8 mouse cellular contexts compared by ENCODE assay signal in the genomic region with DNA sequence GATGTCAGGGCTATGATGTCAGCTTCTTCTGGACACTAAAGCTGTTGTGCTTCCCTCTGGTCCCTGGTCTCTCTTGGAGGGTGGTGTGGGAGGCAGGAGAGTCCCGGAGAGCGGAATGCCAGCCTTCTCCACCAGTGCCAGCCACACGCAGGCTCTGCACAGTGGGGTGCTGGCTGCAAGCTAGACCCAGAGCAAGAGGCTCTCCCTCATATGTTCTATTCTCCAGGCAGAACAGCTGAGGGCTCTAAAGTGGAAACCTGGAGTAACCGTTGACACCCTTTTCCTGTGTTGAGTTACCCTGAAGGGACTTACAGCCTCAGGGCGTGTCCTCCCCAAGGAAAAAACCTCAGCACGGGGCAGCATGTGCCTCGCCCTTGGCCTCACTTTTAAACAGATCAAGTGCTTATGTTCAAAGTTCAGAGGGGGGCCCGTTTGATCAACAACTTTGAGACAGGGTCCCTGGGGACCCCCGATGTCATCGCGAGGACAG. TPM values are rescaled to one million over a fixed set of nuclear protein-coding genes. Genes with fewer than 3 reads are reported as not detected.
DNase-seq lines count a peak whose midpoint lies in the region; ATAC-seq and TF ChIP-seq lines count a peak whose summit lies in the region.

No protein-coding gene starts in this region.

- no peaks in the 10 kb centered on the region for H3K36me3 ChIP-seq in lung, postnatal 0 days (ENCODE audit: insufficient read depth, low read length)
- no peaks in the 10 kb centered on the region for H3K36me3 ChIP-seq in embryonic facial prominence, embryonic 15.5 days
- H3K36me3 ChIP-seq in intestine, embryonic 14.5 days (ENCODE audit: control insufficient read depth, insufficient read depth, low read length), result no peaks in the 10 kb centered on the region
- H3K36me3 ChIP-seq in neural tube, embryonic 13.5 days, result no peaks in the 10 kb centered on the region

- peak overlapping the region; percentile 91 for H3K27ac ChIP-seq in lung, postnatal 0 days (ENCODE audit: low read length)
- H3K27ac ChIP-seq in embryonic facial prominence, embryonic 15.5 days (replicated peaks), result peak overlapping the region; percentile 63
- peak overlapping the region; percentile 73 for H3K27ac ChIP-seq in intestine, embryonic 14.5 days (ENCODE audit: low read depth)
- 0 out of 2 replicates have a peak overlapping the region, but pooled peaks have one; percentile 23 for H3K27ac ChIP-seq in neural tube, embryonic 13.5 days (replicated peaks)

- H3K4me1 ChIP-seq in lung, postnatal 0 days (ENCODE audit: insufficient read depth, low read depth, low read length), result peaks cover 24% of the 10 kb centered on the region
- H3K4me1 ChIP-seq in embryonic facial prominence, embryonic 15.5 days, result peaks cover 42% of the 10 kb centered on the region
- H3K4me1 ChIP-seq in intestine, embryonic 14.5 days (replicated peaks; ENCODE audit: control insufficient read depth, insufficient read depth, low read length), result peaks cover 33% of the 10 kb centered on the region
- peaks cover 40% of the 10 kb centered on the region for H3K4me1 ChIP-seq in neural tube, embryonic 13.5 days (replicated peaks)

- peak; percentile 51 for ATAC-seq in lung, postnatal 0 days
- peak; percentile 31; the same call in 1 of the 2 replicates for ATAC-seq in embryonic facial prominence, embryonic 15.5 days (ENCODE audit: insufficient number of reproducible peaks, low FRiP score, low TSS enrichment, low read depth)
- ATAC-seq in intestine, embryonic 14.5 days (replicated peaks; ENCODE audit: low FRiP score, low TSS enrichment, low read depth), result peak; percentile 53
- peak; percentile 20 for ATAC-seq in neural tube, embryonic 13.5 days (ENCODE audit: low read depth)

- peak; percentile 72 for DNase-seq in lung, postnatal 0 days (ENCODE audit: low spot score)
- no peak for DNase-seq in lung, postnatal 25 days (ENCODE audit: low spot score)
- no peak for DNase-seq in intestine, embryonic 14.5 days (ENCODE audit: low spot score)
- no peak for DNase-seq in thymus, postnatal 10 days (ENCODE audit: low spot score in 2 of 2)
- no peak for DNase-seq in frontal cortex, postnatal 25 days (ENCODE audit: low spot score in 2 of 2)
- no peak for DNase-seq in layer of hippocampus, adult 8-10 months (ENCODE audit: low spot score in 2 of 2)

- TF ChIP-seq EP300 in lung, postnatal 0 days (IDR thresholded peaks at IDR 0.05), result no peak

- H3K4me3 ChIP-seq in lung, postnatal 0 days (ENCODE audit: low read depth, low read length), result peak overlapping the region; percentile 83; the same call in 1 of the 2 replicates
- H3K4me3 ChIP-seq in embryonic facial prominence, embryonic 15.5 days (replicated peaks), result peak overlapping the region; percentile 85
- H3K4me3 ChIP-seq in intestine, embryonic 14.5 days (ENCODE audit: low read depth, low read length), result peak overlapping the region; percentile 81
- H3K4me3 ChIP-seq in neural tube, embryonic 13.5 days, result peak overlapping the region; percentile 72

- H3K27me3 ChIP-seq in lung, postnatal 0 days (replicated peaks; ENCODE audit: insufficient read depth, low read length), result no peaks in the 10 kb centered on the region
- H3K27me3 ChIP-seq in embryonic facial prominence, embryonic 15.5 days, result no peaks in the 10 kb centered on the region
- no peaks in the 10 kb centered on the region for H3K27me3 ChIP-seq in intestine, embryonic 14.5 days (replicated peaks; ENCODE audit: control insufficient read depth, insufficient read depth, low read length)
- H3K27me3 ChIP-seq in neural tube, embryonic 13.5 days, result peaks cover 10% of the 10 kb centered on the region; the same call in 1 of the 2 replicates

- H3K9me3 ChIP-seq in lung, postnatal 0 days (ENCODE audit: low read length), result no peaks in the 10 kb centered on the region
- no peaks in the 10 kb centered on the region for H3K9me3 ChIP-seq in embryonic facial prominence, embryonic 15.5 days (replicated peaks)
- 0 out of 2 replicates have a peak, but pooled peaks cover 3% of the 10 kb centered on the region for H3K9me3 ChIP-seq in intestine, embryonic 14.5 days (ENCODE audit: control insufficient read depth, low read length)
- H3K9me3 ChIP-seq in neural tube, embryonic 13.5 days, result no peaks in the 10 kb centered on the region

- H3K9ac ChIP-seq in lung, postnatal 0 days (replicated peaks; ENCODE audit: low read depth), result peak overlapping the region; percentile 79
- no peak overlapping the region for H3K9ac ChIP-seq in embryonic facial prominence, embryonic 15.5 days
- peak overlapping the region; percentile 65 for H3K9ac ChIP-seq in intestine, embryonic 14.5 days (ENCODE audit: low read length)
- H3K9ac ChIP-seq in neural tube, embryonic 13.5 days, result peak overlapping the region; percentile 73

- no peak for TF ChIP-seq CTCF in lung, postnatal 0 days (IDR thresholded peaks at IDR 0.05)

- peak overlapping the region; percentile 100 for H3K4me2 ChIP-seq in lung, postnatal 0 days (replicated peaks; ENCODE audit: low read depth, low read length)
- peak overlapping the region; percentile 97 for H3K4me2 ChIP-seq in embryonic facial prominence, embryonic 15.5 days (replicated peaks)
- H3K4me2 ChIP-seq in intestine, embryonic 14.5 days (ENCODE audit: low read length), result peak overlapping the region; percentile 99
- peak overlapping the region; percentile 99 for H3K4me2 ChIP-seq in neural tube, embryonic 13.5 days

- WGBS in lung, postnatal 0 days, result 16% methylated on average over 11 of the region's 11 CpGs
- 15% methylated on average over 11 of the region's 11 CpGs for WGBS in embryonic facial prominence, embryonic 15.5 days
- WGBS in intestine, embryonic 14.5 days, result 23% methylated on average over 11 of the region's 11 CpGs
- whole genome bisulfite sequencing in neural tube, embryonic 13.5 days, result 10% methylated on average over 11 of the region's 11 CpGs

RNA-seq across cellular contexts. Expression of a gene that starts 0.4 kb away (rescaled TPM):
- 66.3 and 72.0 TPM in 2 replicates for polyA plus RNA-seq in lung, postnatal 0 days (2015; fragmentation: Nextera tagmentation; extraction: Ambion mirVana)
- polyA plus RNA-seq in embryonic facial prominence, embryonic 15.5 days (2015; fragmentation: Nextera tagmentation; extraction: Ambion mirVana), result 61.1 and 62.7 TPM in 2 replicates
- 63.0 and 64.1 TPM in 2 replicates for polyA plus RNA-seq in intestine, embryonic 14.5 days (2014; fragmentation: Nextera tagmentation; extraction: Ambion mirVana)
- 21.8 and 24.6 TPM in 2 replicates for polyA plus RNA-seq in neural tube, embryonic 13.5 days (2015; fragmentation: Nextera tagmentation; extraction: Ambion mirVana)
- 10 to 100 TPM; 17.8 to 27.6 (median 21.7) TPM for total RNA-seq in layer of hippocampus, adult 8-10 months (2022)

RNA-seq across cellular contexts. Expression of a gene that starts 29.0 kb away (rescaled TPM):
- 90.4 and 112 TPM in 2 replicates for polyA plus RNA-seq in lung, postnatal 0 days (2015; fragmentation: Nextera tagmentation; extraction: Ambion mirVana)
- 69.4 and 82.2 TPM in 2 replicates for polyA plus RNA-seq in embryonic facial prominence, embryonic 15.5 days (2015; fragmentation: Nextera tagmentation; extraction: Ambion mirVana)
- 54.8 and 55.0 TPM in 2 replicates for polyA plus RNA-seq in intestine, embryonic 14.5 days (2014; fragmentation: Nextera tagmentation; extraction: Ambion mirVana)
- 35.3 and 47.8 TPM in 2 replicates for polyA plus RNA-seq in neural tube, embryonic 13.5 days (2015; fragmentation: Nextera tagmentation; extraction: Ambion mirVana)
- total RNA-seq in layer of hippocampus, adult 8-10 months (2022), result 10 to 100 TPM; 12.2 to 22.0 (median 18.0) TPM

RNA-seq across cellular contexts. Expression of a gene that starts 39.0 kb away (rescaled TPM):
- 0.36 and 0.39 TPM in 2 replicates for polyA plus RNA-seq in lung, postnatal 0 days (2015; fragmentation: Nextera tagmentation; extraction: Ambion mirVana)
- polyA plus RNA-seq in embryonic facial prominence, embryonic 15.5 days (2015; fragmentation: Nextera tagmentation; extraction: Ambion mirVana), result 2.6 and 3.1 TPM in 2 replicates
- 4.5 and 5.1 TPM in 2 replicates for polyA plus RNA-seq in intestine, embryonic 14.5 days (2014; fragmentation: Nextera tagmentation; extraction: Ambion mirVana)
- 17.2 and 17.9 TPM in 2 replicates for polyA plus RNA-seq in neural tube, embryonic 13.5 days (2015; fragmentation: Nextera tagmentation; extraction: Ambion mirVana)
- total RNA-seq in layer of hippocampus, adult 8-10 months (2022), result 100 to 1,000 TPM in 2 of 4 experiments, 10 to 100 TPM in 2; 90.3 to 125 (median 102) TPM

Comparison
In these comparisons a context has a peak if more than half of its experiments do, and no peak if none do; other contexts are left out.
1. H3K27ac ChIP-seq: peak in every context shown above with its lines; median percentile 91 in lung, postnatal 0 days; 73 in intestine, embryonic 14.5 days; 63 in embryonic facial prominence, embryonic 15.5 days; 23 in neural tube, embryonic 13.5 days.